Mouse (Mus musculus): ENCODE results near the gene Zfhx3. TPM values are rescaled to one million over a fixed set of nuclear protein-coding genes. Genes with fewer than 3 reads are reported as not detected.

Gene Zfhx3
- polyA plus RNA-seq, 1 experiment from 2014 or later, result 2.4 TPM

DNA sequence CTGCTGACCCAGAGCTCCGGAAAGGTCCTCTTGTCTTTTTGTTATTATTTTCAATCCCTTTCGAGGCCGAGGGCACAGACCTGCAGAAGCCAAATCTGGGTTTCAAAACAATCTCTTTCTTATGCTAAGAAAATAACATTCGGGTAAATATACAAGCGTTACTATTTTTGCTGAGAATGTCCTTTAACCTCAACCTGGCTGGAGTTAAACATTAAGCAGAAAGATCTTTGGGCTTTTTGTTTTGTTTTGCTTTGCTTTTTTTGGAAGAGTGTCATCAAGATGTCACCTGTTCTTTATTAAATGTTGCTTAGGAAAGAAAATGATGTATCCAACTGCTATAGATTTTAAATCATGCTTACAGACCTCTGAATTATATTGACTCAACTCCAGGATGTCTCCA, 204.1 kb downstream of the Zfhx3 start:
- 67% methylated on average over 5 of the region's 5 CpGs for WGBS
- no peak for ATAC-seq

DNA sequence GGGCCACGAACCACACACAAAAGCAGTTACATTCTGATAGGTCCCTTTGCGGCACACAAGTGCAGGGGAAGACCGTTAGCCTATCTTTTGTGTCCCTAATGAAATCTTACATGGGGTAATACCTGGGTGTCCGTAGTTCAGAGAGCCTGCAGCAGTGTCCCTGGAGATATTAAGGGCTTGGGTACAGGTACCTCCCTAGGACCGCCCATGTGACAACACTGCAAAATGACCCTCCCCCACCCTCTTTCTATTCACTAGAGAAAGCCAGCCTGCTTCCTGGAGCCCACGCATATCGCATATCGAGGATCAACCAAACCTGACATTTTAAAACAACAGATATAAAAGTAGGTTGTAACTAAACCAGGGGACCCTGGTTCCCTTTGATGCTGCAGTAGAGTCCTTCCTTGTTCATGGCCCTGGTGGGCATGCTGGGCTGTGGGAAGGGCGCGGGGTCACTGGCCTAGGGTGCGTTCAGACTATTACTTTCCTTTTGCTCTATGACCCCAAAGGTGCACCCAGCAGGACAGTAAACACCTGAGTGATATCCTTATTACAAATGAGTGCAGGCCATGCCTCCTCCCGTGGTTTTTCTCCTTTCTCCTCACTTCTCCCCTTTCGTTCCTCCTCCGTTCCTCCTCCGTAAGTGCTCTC, 206.3 kb downstream of the Zfhx3 start:
- H3K4me3 ChIP-seq (ENCODE audit: low read depth, low read length), result no peak overlapping the region
- H3K4me2 ChIP-seq (replicated peaks; ENCODE audit: low read depth), result no peak overlapping the region
- H3K27ac ChIP-seq (ENCODE audit: low read depth, low read length), result no peak overlapping the region
- no peaks in the 10 kb centered on the region for H3K27me3 ChIP-seq (replicated peaks; ENCODE audit: control insufficient read depth, insufficient read depth, low read length)
- no peak for ATAC-seq
- H3K36me3 ChIP-seq (ENCODE audit: control insufficient read depth, insufficient read depth), result no peaks in the 10 kb centered on the region
- no peak for TF ChIP-seq CTCF (IDR thresholded peaks at IDR 0.05; ENCODE audit: low read depth)
- H3K4me1 ChIP-seq (replicated peaks; ENCODE audit: control insufficient read depth, insufficient read depth, low read length), result no peaks in the 10 kb centered on the region
- WGBS, result 72% methylated on average over 15 of the region's 15 CpGs
- H3K9me3 ChIP-seq (ENCODE audit: control insufficient read depth), result no peaks in the 10 kb centered on the region
- H3K9ac ChIP-seq (ENCODE audit: low read depth, low read length), result no peak overlapping the region

More for the DNA sequence above, 204.1 kb downstream of the Zfhx3 start:
- no peak overlapping the region for H3K27ac ChIP-seq (ENCODE audit: low read depth, low read length)
- no peak for TF ChIP-seq CTCF (IDR thresholded peaks at IDR 0.05; ENCODE audit: low read depth)
- no peak overlapping the region for H3K4me2 ChIP-seq (replicated peaks; ENCODE audit: low read depth)
- no peaks in the 10 kb centered on the region for H3K9me3 ChIP-seq (ENCODE audit: control insufficient read depth)
- no peaks in the 10 kb centered on the region for H3K4me1 ChIP-seq (replicated peaks; ENCODE audit: control insufficient read depth, insufficient read depth, low read length)
- no peaks in the 10 kb centered on the region for H3K36me3 ChIP-seq (ENCODE audit: control insufficient read depth, insufficient read depth)
- H3K27me3 ChIP-seq (replicated peaks; ENCODE audit: control insufficient read depth, insufficient read depth, low read length), result no peaks in the 10 kb centered on the region
- H3K9ac ChIP-seq (ENCODE audit: low read depth, low read length), result no peak overlapping the region
- no peak overlapping the region for H3K4me3 ChIP-seq (ENCODE audit: low read depth, low read length)

DNA sequence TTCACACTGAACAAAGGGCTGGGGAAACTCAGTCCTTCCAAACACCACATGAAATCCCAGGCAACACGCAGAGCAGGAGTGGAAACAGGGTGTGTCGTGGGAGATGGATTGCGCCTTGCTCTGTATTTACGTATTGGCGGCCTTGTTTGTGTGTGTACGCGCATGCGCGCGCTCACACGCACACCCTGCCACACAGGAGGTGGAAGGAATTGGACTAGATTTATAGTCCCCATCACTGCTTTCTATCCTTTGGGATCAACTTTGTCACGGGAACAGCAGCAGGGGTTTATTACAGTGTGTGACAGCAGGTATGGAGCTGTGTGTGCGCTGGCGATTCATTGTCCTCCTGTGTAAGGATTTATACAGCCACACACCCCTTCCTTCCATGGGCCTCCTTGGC, 228.4 kb downstream of the Zfhx3 start:
- Histone ChIP-seq H3K27ac (ENCODE audit: low read depth, low read length) (no peak overlapping the region), H3K9ac (ENCODE audit: low read depth, low read length) (no peak overlapping the region), H3K27me3 (replicated peaks; ENCODE audit: control insufficient read depth, insufficient read depth, low read length) (no peaks in the 10 kb centered on the region), H3K9me3 (ENCODE audit: control insufficient read depth) (no peaks in the 10 kb centered on the region), H3K4me2 (replicated peaks; ENCODE audit: low read depth) (no peak overlapping the region), H3K4me1 (replicated peaks; ENCODE audit: control insufficient read depth, insufficient read depth, low read length) (no peaks in the 10 kb centered on the region), H3K36me3 (ENCODE audit: control insufficient read depth, insufficient read depth) (no peaks in the 10 kb centered on the region), H3K4me3 (ENCODE audit: low read depth, low read length) (no peak overlapping the region)
- ATAC-seq, result no peak
- no peak for TF ChIP-seq CTCF (IDR thresholded peaks at IDR 0.05; ENCODE audit: low read depth)
- WGBS, result 78% methylated on average over 14 of the region's 14 CpGs

DNA sequence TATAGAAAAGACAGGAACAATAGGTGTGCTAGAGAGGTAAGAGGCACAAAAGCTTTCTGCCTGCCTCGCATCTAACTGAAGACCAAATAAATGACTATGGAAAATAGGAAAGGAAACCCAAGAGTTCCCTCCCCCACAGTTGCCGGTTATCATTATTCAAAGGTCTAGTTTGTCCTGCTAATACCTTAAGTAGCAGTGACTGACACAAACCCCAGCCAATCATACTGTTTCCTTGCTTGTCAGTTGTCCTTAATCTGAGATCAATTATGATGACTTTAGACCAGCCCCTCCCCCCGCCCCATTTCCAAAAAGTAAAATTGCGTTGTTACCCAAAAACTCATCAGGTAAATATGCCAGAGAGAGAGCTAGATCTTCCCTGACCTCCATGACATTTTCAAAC, 240.9 kb downstream of the Zfhx3 start:
- no peak for ATAC-seq
- Histone ChIP-seq H3K4me1 (replicated peaks; ENCODE audit: control insufficient read depth, insufficient read depth, low read length) (no peaks in the 10 kb centered on the region), H3K4me2 (replicated peaks; ENCODE audit: low read depth) (no peak overlapping the region), H3K27me3 (replicated peaks; ENCODE audit: control insufficient read depth, insufficient read depth, low read length) (no peaks in the 10 kb centered on the region), H3K4me3 (ENCODE audit: low read depth, low read length) (no peak overlapping the region), H3K27ac (ENCODE audit: low read depth, low read length) (no peak overlapping the region), H3K36me3 (ENCODE audit: control insufficient read depth, insufficient read depth) (no peaks in the 10 kb centered on the region), H3K9me3 (ENCODE audit: control insufficient read depth) (no peaks in the 10 kb centered on the region), H3K9ac (ENCODE audit: low read depth, low read length) (no peak overlapping the region)
- WGBS, result 87% methylated on average over 4 of the region's 4 CpGs
- TF ChIP-seq CTCF (IDR thresholded peaks at IDR 0.05; ENCODE audit: low read depth), result no peak

DNA sequence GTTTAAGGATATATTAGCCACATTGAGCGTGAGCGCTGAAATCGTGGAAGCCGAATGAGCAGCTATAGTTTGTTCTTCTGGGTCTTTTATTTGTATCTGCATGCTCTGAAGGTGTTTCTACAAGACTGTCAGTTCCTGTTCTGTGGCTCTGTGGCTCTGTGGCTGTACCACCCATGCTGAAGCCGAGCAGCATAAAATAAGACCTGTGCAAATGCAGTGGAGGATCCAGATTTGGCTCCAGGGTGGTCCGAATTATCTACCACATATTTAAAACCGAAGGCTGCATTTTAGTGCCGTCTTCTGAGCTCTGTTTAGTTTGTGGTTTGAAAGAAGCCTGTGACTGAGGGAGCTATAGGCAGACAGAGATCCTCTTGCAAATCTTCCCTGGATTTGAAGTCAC, 241.5 kb downstream of the Zfhx3 start:
- no peak for TF ChIP-seq CTCF (IDR thresholded peaks at IDR 0.05; ENCODE audit: low read depth)

DNA sequence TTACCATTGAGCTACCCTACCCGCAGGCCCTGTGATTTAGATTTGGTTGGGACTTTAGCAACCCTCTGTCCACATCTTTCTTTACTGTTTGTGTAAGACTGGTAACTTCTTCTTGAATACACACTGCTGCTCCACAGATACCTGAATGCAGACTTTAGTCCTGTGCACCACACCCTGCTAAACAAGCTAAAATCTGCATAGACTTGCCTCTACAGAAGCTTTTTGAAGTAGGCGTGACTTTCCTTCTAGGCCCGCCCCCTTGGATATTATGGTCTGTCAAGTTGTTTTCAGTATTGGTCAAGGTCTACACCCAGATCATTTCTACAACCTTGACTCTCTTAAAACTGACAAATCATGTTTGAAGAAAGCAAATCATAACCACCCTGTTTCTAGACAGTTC, 243.8 kb downstream of the Zfhx3 start:
- Histone ChIP-seq H3K36me3 (ENCODE audit: control insufficient read depth, insufficient read depth) (no peaks in the 10 kb centered on the region), H3K27me3 (replicated peaks; ENCODE audit: control insufficient read depth, insufficient read depth, low read length) (no peaks in the 10 kb centered on the region), H3K4me1 (replicated peaks; ENCODE audit: control insufficient read depth, insufficient read depth, low read length) (no peaks in the 10 kb centered on the region), H3K9me3 (ENCODE audit: control insufficient read depth) (no peaks in the 10 kb centered on the region), H3K4me3 (ENCODE audit: low read depth, low read length) (no peak overlapping the region), H3K4me2 (replicated peaks; ENCODE audit: low read depth) (no peak overlapping the region), H3K9ac (ENCODE audit: low read depth, low read length) (no peak overlapping the region), H3K27ac (ENCODE audit: low read depth, low read length) (no peak overlapping the region)
- 75% methylated on average over 3 of the region's 3 CpGs for WGBS
- no peak for ATAC-seq
- TF ChIP-seq CTCF (IDR thresholded peaks at IDR 0.05; ENCODE audit: low read depth), result no peak

More for the DNA sequence above, 241.5 kb downstream of the Zfhx3 start:
- Histone ChIP-seq H3K9ac (ENCODE audit: low read depth, low read length) (no peak overlapping the region), H3K4me2 (replicated peaks; ENCODE audit: low read depth) (no peak overlapping the region), H3K27me3 (replicated peaks; ENCODE audit: control insufficient read depth, insufficient read depth, low read length) (no peaks in the 10 kb centered on the region), H3K4me1 (replicated peaks; ENCODE audit: control insufficient read depth, insufficient read depth, low read length) (no peaks in the 10 kb centered on the region), H3K27ac (ENCODE audit: low read depth, low read length) (no peak overlapping the region), H3K9me3 (ENCODE audit: control insufficient read depth) (no peaks in the 10 kb centered on the region), H3K36me3 (ENCODE audit: control insufficient read depth, insufficient read depth) (no peaks in the 10 kb centered on the region), H3K4me3 (ENCODE audit: low read depth, low read length) (no peak overlapping the region)
- no peak for ATAC-seq
- 61% methylated on average over 8 of the region's 8 CpGs for WGBS

DNA sequence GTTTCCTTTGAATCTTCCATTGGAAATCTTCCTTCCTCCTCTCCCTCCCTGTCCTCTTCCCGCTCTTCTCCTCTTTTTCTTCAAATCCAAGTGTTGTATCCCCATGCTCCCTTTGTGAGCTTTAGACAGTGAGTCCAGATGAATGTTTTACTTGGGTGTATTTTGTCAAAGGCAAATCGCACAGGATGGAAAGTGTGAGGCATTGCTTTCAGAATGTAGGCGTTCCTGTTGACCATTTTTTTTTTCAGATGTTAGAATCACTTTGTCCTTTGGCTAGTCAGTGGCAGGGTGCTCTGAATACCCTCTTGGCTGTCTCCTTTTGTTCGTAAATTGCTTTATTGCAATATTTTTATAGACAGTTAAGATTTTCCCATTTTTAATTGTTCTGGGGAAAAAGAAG, 245.6 kb downstream of the Zfhx3 start:
- Histone ChIP-seq H3K27me3 (replicated peaks; ENCODE audit: control insufficient read depth, insufficient read depth, low read length) (no peaks in the 10 kb centered on the region), H3K4me2 (replicated peaks; ENCODE audit: low read depth) (no peak overlapping the region), H3K9me3 (ENCODE audit: control insufficient read depth) (no peaks in the 10 kb centered on the region), H3K4me1 (replicated peaks; ENCODE audit: control insufficient read depth, insufficient read depth, low read length) (no peaks in the 10 kb centered on the region), H3K9ac (ENCODE audit: low read depth, low read length) (no peak overlapping the region), H3K36me3 (ENCODE audit: control insufficient read depth, insufficient read depth) (no peaks in the 10 kb centered on the region), H3K4me3 (ENCODE audit: low read depth, low read length) (no peak overlapping the region), H3K27ac (ENCODE audit: low read depth, low read length) (no peak overlapping the region)
- WGBS, result 62% methylated on average over 4 of the region's 4 CpGs
- ATAC-seq, result no peak
- no peak for TF ChIP-seq CTCF (IDR thresholded peaks at IDR 0.05; ENCODE audit: low read depth)

Measured in intestine, postnatal 0 days (tissue).